Mouse (Mus musculus): Measurements from ENCODE around the gene Magt1.

DNA sequence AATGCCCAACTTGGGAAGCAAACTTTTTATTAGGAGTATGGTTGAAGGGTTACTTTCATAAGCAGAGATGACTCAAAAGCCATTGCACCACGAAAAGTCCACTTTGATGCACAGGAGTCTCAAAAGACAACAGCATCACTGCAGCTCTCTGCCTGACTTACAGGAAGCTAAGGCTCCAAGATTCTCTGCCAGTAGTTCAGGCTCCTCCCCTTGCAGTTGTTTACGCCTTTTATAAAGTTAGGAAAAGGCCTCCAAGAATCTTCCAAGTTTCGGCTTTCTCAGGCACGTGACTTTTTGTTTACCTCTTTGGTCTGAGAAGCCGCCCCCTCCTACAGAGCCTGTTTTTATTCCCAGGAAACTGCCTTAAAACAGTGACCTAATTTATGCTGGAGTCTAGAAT is 77.4 kb downstream of the Magt1 start:
- TF ChIP-seq POLR2A (IDR thresholded peaks at IDR 0.05; ENCODE audit: extremely low read depth, insufficient read depth, low read length), result no peak
- TF ChIP-seq CTCF (IDR thresholded peaks at IDR 0.05; ENCODE audit: extremely low read depth, insufficient read depth, low read length), result no peak
